Mouse (Mus musculus) MEL-GATA-1-ER (cell line): ENCODE measurements around the gene Ano8.

Experiments used
- DNase-seq: peaks from one replicate; pipeline ENCODE4 v3.0.0-alpha.2; 2012; ENCODE audit warnings: low read depth; ENCODE audit errors: extremely low read depth

Gene Ano8

GRCm38 (mm10) chr8:71470913-71471255 is 14.9 kb downstream of the Ano8 start:
- no peak for DNase-seq

GRCm38 (mm10) chr8:71470146-71470912 is 15.4 kb downstream of the Ano8 start:
- DNase-seq: no peak

GRCm38 (mm10) chr8:71469411-71469810 is 16.4 kb downstream of the Ano8 start:
- DNase-seq: no peak

- peak; percentile 96 for DNase-seq
Measured at GRCm38 (mm10) chr8:71468916-71469315, 16.8 kb downstream of the Ano8 start, which contains the start of gene Dda1. Gene Dda1, plus strand, starts transcription at chr8:71469199.

- no peak for DNase-seq
Measured at GRCm38 (mm10) chr8:71468001-71468400, 17.8 kb downstream of the Ano8 start.

- no peak for DNase-seq
Measured at GRCm38 (mm10) chr8:71467201-71467600, 18.6 kb downstream of the Ano8 start.

GRCm38 (mm10) chr8:71466198-71466597 is 19.6 kb downstream of the Ano8 start:
- no peak for DNase-seq

- DNase-seq: no peak
Measured at GRCm38 (mm10) chr8:71465733-71466132, 20.0 kb downstream of the Ano8 start.

- peak; percentile 97 for DNase-seq
Measured at GRCm38 (mm10) chr8:71464513-71465500, 21.0 kb downstream of the Ano8 start, which contains the start of gene Mrpl34. Gene Mrpl34, plus strand, starts transcription at chr8:71464959.

GRCm38 (mm10) chr8:71463188-71464033 is 22.4 kb downstream of the Ano8 start, which contains the start of gene Abhd8:
Gene Abhd8, minus strand, starts transcription at chr8:71463655.
- peak; percentile 83 for DNase-seq

GRCm38 (mm10) chr8:71462786-71463185 is 23.0 kb downstream of the Ano8 start:
- DNase-seq: no peak

- no peak for DNase-seq
Measured at GRCm38 (mm10) chr8:71462191-71462590, 23.6 kb downstream of the Ano8 start.

- DNase-seq: no peak
Measured at GRCm38 (mm10) chr8:71461152-71461840, 24.5 kb downstream of the Ano8 start.

GRCm38 (mm10) chr8:71460716-71461115 is 25.0 kb downstream of the Ano8 start:
- DNase-seq: no peak

GRCm38 (mm10) chr8:71457659-71458270 is 28.0 kb downstream of the Ano8 start:
- no peak for DNase-seq

GRCm38 (mm10) chr8:71456906-71457305 is 28.9 kb downstream of the Ano8 start:
- no peak for DNase-seq

- DNase-seq: no peak
Measured at GRCm38 (mm10) chr8:71454668-71455067, 31.1 kb downstream of the Ano8 start.

- DNase-seq: no peak
Measured at GRCm38 (mm10) chr8:71452669-71453068, 33.1 kb downstream of the Ano8 start.

- DNase-seq: no peak
Measured at GRCm38 (mm10) chr8:71451777-71452176, 34.0 kb downstream of the Ano8 start.

- no peak for DNase-seq
Measured at GRCm38 (mm10) chr8:71451337-71451736, 34.4 kb downstream of the Ano8 start.
